Mouse (Mus musculus) limb, embryonic 15.5 days (tissue): ENCODE results near the gene Fam20a. TPM values are rescaled to one million over a fixed set of nuclear protein-coding genes. Genes with fewer than 3 reads are reported as not detected.
A peak's percentile ranks its signal among the peaks of the same experiment; 100 is the strongest.

ENCODE experiments used
- ATAC-seq: fragments of 200-750 bp; cut with Nextera tagmentation; 2 replicates; pipeline ENCODE4 v1.8.0; 2017; ENCODE audit warnings: low read depth, moderate TSS enrichment; ENCODE audit not compliant: insufficient number of reproducible peaks, low FRiP score, low TSS enrichment
- H3K27ac ChIP-seq: fragments of 300-500 bp; sonication (generic); 2 replicates; pipeline ENCODE4 v1.5.1; 2015; ENCODE audit warnings: moderate library complexity, mild to moderate bottlenecking, inconsistent platforms
- H3K27me3 ChIP-seq: fragments of 300-500 bp; sonication (generic); 2 replicates; pipeline ENCODE4 v1.6.1; 2015; ENCODE audit warnings: inconsistent platforms
- H3K36me3 ChIP-seq: fragments of 300-500 bp; sonication (generic); 2 replicates; pipeline ENCODE4 v1.6.1; 2015; ENCODE audit warnings: inconsistent platforms
- H3K4me1 ChIP-seq: fragments of 300-500 bp; sonication (generic); 2 replicates; pipeline ENCODE4 v1.6.1; 2015; ENCODE audit warnings: inconsistent platforms
- H3K4me2 ChIP-seq: fragments of 300-500 bp; sonication (generic); 2 replicates; pipeline ENCODE4 v1.6.1; 2015; ENCODE audit warnings: mild to moderate bottlenecking, inconsistent platforms
- H3K4me3 ChIP-seq: fragments of 300-500 bp; sonication (generic); 2 replicates; pipeline ENCODE4 v1.5.1; 2015; ENCODE audit warnings: mild to moderate bottlenecking, inconsistent platforms
- H3K9ac ChIP-seq: fragments of 300-500 bp; sonication (generic); 2 replicates; pipeline ENCODE4 v1.6.1; 2015; ENCODE audit warnings: inconsistent platforms
- H3K9me3 ChIP-seq: fragments of 300-500 bp; sonication (generic); 2 replicates; pipeline ENCODE4 v1.6.1; 2016; ENCODE audit warnings: inconsistent platforms
- WGBS: fragments of 180-500 bp; shearing (Covaris S2); methylation state at CpG from one replicate; pipeline ENCODE4 v1.1.7; 2015; 5-methylcytosine and 5-hydroxymethylcytosine counted together
- polyA plus RNA-seq: library from polyadenylated mRNA; unstranded; fragments of >200 nt; fragmentation: Nextera tagmentation; extraction: Ambion mirVana; gene quantifications from 2 replicates; pipeline ENCODE4 v1.2.1, GENCODE M21; 2015

Gene Fam20a
- 7.2 and 8.2 TPM in 2 replicates for polyA plus RNA-seq

GRCm38 (mm10) chr11:109721781-109722446, at the start of gene Fam20a:
Fam20a (minus strand) TSS chr11:109722279.
- Histone ChIP-seq H3K4me2 (peak within 1 kb of the TSS; percentile 89), H3K27ac (peak within 1 kb of the TSS; percentile 60), H3K27me3 (peaks cover 20% of the 10 kb centered on the region), H3K4me1 (peaks cover 29% of the 10 kb centered on the region), H3K4me3 (peak within 1 kb of the TSS; percentile 48), H3K36me3 (no peaks in the 10 kb centered on the region), H3K9me3 (no peaks in the 10 kb centered on the region), H3K9ac (peak within 1 kb of the TSS; percentile 44)
- no peak for ATAC-seq
- WGBS, result 1% methylated on average over 31 of the region's 31 CpGs

- ATAC-seq, result no peak
- Histone ChIP-seq H3K36me3 (no peaks in the 10 kb centered on the region), H3K4me2 (no peak overlapping the region), H3K27me3 (no peaks in the 10 kb centered on the region), H3K9ac (no peak overlapping the region), H3K4me3 (no peak overlapping the region), H3K4me1 (no peaks in the 10 kb centered on the region), H3K9me3 (no peaks in the 10 kb centered on the region), H3K27ac (no peak overlapping the region)
- whole genome bisulfite sequencing, result 86% methylated on average over 1 of the region's 1 CpGs
These were observed 49.3 kb upstream of the Fam20a start for GRCm38 (mm10) chr11:109771381-109771780.

- H3K36me3 ChIP-seq, result no peaks in the 10 kb centered on the region
- no peaks in the 10 kb centered on the region for H3K9me3 ChIP-seq
- H3K9ac ChIP-seq, result no peak overlapping the region
- no peak overlapping the region for H3K4me2 ChIP-seq
- H3K27me3 ChIP-seq, result no peaks in the 10 kb centered on the region
- no peaks in the 10 kb centered on the region for H3K4me1 ChIP-seq
- no peak overlapping the region for H3K4me3 ChIP-seq
- WGBS, result 57% methylated on average over 14 of the region's 14 CpGs
- no peak overlapping the region for H3K27ac ChIP-seq
- ATAC-seq, result no peak
These were observed 48.1 kb upstream of the Fam20a start for GRCm38 (mm10) chr11:109770185-109770584.

GRCm38 (mm10) chr11:109769091-109769490, 47.0 kb upstream of the Fam20a start:
- Histone ChIP-seq H3K9me3 (no peaks in the 10 kb centered on the region), H3K36me3 (no peaks in the 10 kb centered on the region), H3K9ac (no peak overlapping the region), H3K4me2 (no peak overlapping the region), H3K4me1 (no peaks in the 10 kb centered on the region), H3K4me3 (no peak overlapping the region), H3K27me3 (no peaks in the 10 kb centered on the region), H3K27ac (no peak overlapping the region)
- WGBS, result 75% methylated on average over 5 of the region's 5 CpGs
- ATAC-seq, result no peak

GRCm38 (mm10) chr11:109760063-109760462, 38.0 kb upstream of the Fam20a start:
- Histone ChIP-seq H3K9me3 (no peaks in the 10 kb centered on the region), H3K27me3 (no peaks in the 10 kb centered on the region), H3K27ac (no peak overlapping the region), H3K9ac (no peak overlapping the region), H3K36me3 (no peaks in the 10 kb centered on the region), H3K4me2 (no peak overlapping the region), H3K4me1 (no peaks in the 10 kb centered on the region), H3K4me3 (no peak overlapping the region)
- 81% methylated on average over 7 of the region's 7 CpGs for WGBS
- no peak for ATAC-seq

- no peak for ATAC-seq
- Histone ChIP-seq H3K4me3 (no peak overlapping the region), H3K27me3 (no peaks in the 10 kb centered on the region), H3K4me1 (no peaks in the 10 kb centered on the region), H3K27ac (no peak overlapping the region), H3K4me2 (no peak overlapping the region), H3K9me3 (no peaks in the 10 kb centered on the region), H3K9ac (no peak overlapping the region), H3K36me3 (no peaks in the 10 kb centered on the region)
- 92% methylated on average over 2 of the region's 2 CpGs for WGBS
These were observed 36.6 kb upstream of the Fam20a start for GRCm38 (mm10) chr11:109758616-109759215.

GRCm38 (mm10) chr11:109754105-109754602, 32.1 kb upstream of the Fam20a start:
- Histone ChIP-seq H3K9me3 (no peaks in the 10 kb centered on the region), H3K36me3 (no peaks in the 10 kb centered on the region), H3K9ac (no peak overlapping the region), H3K27me3 (no peaks in the 10 kb centered on the region), H3K4me1 (peaks cover 5% of the 10 kb centered on the region; the same call in 1 of the 2 replicates), H3K27ac (no peak overlapping the region), H3K4me2 (no peak overlapping the region), H3K4me3 (no peak overlapping the region)
- 82% methylated on average over 7 of the region's 7 CpGs for WGBS
- ATAC-seq, result no peak

- Histone ChIP-seq H3K9ac (no peak overlapping the region), H3K4me2 (no peak overlapping the region), H3K4me3 (no peak overlapping the region), H3K36me3 (no peaks in the 10 kb centered on the region), H3K27ac (no peak overlapping the region), H3K27me3 (no peaks in the 10 kb centered on the region), H3K9me3 (no peaks in the 10 kb centered on the region), H3K4me1 (peaks cover 5% of the 10 kb centered on the region; the same call in 1 of the 2 replicates)
- 29% methylated on average over 12 of the region's 12 CpGs for WGBS
- ATAC-seq, result no peak
These were observed 29.8 kb upstream of the Fam20a start for GRCm38 (mm10) chr11:109751636-109752603.

GRCm38 (mm10) chr11:109745210-109745609, 23.1 kb upstream of the Fam20a start:
- no peak overlapping the region for H3K9ac ChIP-seq
- 73% methylated on average over 4 of the region's 4 CpGs for WGBS
- H3K27me3 ChIP-seq, result no peaks in the 10 kb centered on the region
- H3K4me2 ChIP-seq, result no peak overlapping the region
- H3K4me3 ChIP-seq, result no peak overlapping the region
- no peaks in the 10 kb centered on the region for H3K4me1 ChIP-seq
- no peaks in the 10 kb centered on the region for H3K36me3 ChIP-seq
- no peak for ATAC-seq
- H3K9me3 ChIP-seq, result no peaks in the 10 kb centered on the region
- no peak overlapping the region for H3K27ac ChIP-seq

GRCm38 (mm10) chr11:109737967-109738366, 15.9 kb upstream of the Fam20a start:
- 48% methylated on average over 3 of the region's 3 CpGs for WGBS
- Histone ChIP-seq H3K9ac (no peak overlapping the region), H3K36me3 (no peaks in the 10 kb centered on the region), H3K4me3 (no peak overlapping the region), H3K9me3 (no peaks in the 10 kb centered on the region), H3K27me3 (no peaks in the 10 kb centered on the region), H3K27ac (no peak overlapping the region), H3K4me1 (no peaks in the 10 kb centered on the region), H3K4me2 (no peak overlapping the region)
- no peak for ATAC-seq

- no peak for ATAC-seq
- 48% methylated on average over 3 of the region's 3 CpGs for WGBS
These were observed 14.3 kb upstream of the Fam20a start for GRCm38 (mm10) chr11:109736406-109736805.

More at GRCm38 (mm10) chr11:109736406-109736805, 14.3 kb upstream of the Fam20a start:
- no peak overlapping the region for H3K4me3 ChIP-seq
- no peaks in the 10 kb centered on the region for H3K4me1 ChIP-seq
- H3K9ac ChIP-seq, result no peak overlapping the region
- no peaks in the 10 kb centered on the region for H3K36me3 ChIP-seq
- H3K4me2 ChIP-seq, result no peak overlapping the region
- no peak overlapping the region for H3K27ac ChIP-seq
- H3K9me3 ChIP-seq, result no peaks in the 10 kb centered on the region
- H3K27me3 ChIP-seq, result no peaks in the 10 kb centered on the region
